Mouse (Mus musculus): ENCODE measurements at regions not wholly inside any gene's neighbourhood (a gene's known extent, or its start where the extent isn't known, plus 50 kb on each side); places are given as distances from the start of the nearest gene placed in this dataset.

DNA sequence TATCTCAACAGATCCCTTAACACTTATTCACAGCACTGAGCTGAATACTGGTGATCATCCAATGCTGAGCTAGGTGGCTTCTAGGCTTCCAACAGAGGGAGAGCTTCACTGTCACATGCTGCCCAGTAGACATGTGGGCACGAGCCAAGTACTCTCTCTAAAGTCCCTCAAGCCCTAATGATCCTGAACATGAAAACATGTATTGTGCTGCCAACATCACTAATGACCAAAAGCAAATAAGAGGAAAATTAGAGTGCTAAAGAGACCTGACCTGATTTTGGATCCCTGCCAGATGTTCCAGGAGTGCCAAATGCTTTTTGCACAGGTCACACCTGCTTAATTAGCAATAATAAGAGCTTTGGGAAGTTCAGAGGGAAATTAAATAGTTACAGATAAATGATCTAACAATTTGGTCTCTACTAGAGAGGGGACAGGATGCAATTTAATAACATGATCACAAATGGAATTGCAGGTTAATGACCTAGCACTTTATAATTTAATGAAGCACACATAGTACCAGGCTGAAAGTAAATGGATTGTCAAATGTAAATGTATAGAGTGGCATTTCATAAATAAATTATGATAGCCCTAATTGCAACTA lies 215.6 kb upstream of the Ins1 start:
- DNase-seq (ENCODE audit: low spot score in 2 of 2) = no peak

- DNase-seq (ENCODE audit: low spot score in 2 of 2) = peak; percentile 31 to 54
These were observed 195.3 kb upstream of the Ins1 start for GRCm38 (mm10) chr19:52068806-52069205.

DNA sequence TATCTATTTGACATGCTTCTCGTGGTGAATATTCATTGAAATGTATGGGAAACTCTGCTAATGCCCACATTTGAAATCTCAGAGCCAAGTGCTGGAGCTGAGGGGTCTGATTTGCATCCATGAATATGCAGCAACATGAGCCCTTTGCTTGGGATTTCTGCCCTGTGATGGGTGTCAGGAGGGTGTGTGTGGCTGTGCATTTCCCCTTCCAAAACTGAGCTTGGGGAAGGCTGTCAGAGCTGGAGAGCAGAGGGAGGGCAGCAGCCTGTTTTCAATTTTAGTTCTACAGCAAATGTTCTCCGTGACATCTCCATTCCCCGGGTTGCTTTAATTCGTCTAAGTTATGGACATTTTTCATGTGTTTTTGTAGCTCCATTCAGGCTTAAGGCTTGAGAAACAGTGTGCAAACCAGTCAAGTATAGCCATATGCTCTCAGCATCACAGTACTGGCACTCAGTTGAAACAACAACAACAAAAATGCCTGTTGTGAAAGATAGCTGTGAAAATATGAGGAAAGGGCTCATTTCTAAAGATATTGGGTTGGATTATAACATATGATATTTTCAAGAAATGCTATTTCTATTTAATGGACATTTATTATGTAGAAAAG lies 194.1 kb upstream of the Ins1 start:
- DNase-seq (ENCODE audit: low spot score in 2 of 2) = peak in 1 of 2 experiments; percentile 31

DNA sequence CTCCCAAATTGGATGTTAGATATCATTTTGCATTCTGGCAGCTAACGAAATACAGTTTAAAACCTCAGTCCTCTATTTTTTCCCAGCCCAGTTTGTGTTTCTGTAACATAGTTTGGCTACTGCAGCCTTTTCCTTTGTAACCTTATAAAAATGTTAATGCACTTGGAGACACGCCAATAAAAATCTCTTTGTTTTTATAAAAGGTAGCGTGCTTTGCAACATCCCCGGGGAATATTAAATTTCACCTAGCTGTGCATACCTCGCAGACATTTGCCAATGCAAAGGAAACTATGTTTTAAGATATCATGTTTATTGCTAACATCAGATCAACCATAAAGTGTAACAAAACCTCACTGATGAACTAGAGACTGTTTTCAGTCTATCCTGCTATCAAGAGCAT lies 192.9 kb upstream of the Ins1 start:
- DNase-seq (ENCODE audit: low spot score in 2 of 2) = no peak

DNA sequence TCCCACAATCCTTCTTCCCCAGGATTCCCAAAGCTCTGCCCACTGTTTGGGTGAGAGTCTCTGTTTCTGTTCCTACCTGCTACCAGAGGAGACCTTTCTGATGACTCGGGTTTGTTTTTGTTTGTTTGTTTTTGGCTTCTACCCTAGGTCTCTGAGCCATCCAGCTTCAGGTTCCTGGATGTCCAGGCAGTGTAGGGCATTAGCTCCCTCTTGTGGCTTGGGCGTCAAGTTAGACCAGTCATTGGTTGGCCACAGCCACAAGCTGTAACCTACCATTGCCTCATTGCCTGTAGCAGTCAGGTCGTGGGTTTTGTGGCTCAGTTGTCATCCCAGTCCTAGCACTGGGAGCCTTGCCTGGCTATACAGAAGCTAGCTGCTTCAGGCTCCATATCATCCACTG lies 185.1 kb upstream of the Ins1 start:
- DNase-seq (ENCODE audit: low spot score in 2 of 2) = no peak

DNA sequence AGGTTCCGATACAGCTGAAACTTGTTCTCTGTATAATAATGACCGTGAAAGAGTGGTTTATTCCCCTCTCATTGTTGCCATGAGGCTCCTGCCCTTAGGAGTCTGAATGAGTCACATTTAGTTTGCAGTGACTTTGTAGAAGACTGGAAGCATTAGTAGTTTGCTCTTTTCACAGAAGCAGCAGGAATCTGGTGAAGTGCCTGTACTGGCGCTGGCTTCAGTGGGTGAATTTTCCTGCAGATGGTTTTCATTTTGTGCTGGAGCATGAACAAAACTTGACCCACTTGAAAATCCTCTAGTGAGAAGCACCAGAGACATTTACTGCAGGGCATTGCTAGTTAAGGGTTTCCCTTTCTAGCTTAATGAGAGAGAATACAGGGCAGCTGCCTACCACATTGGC lies 151.7 kb upstream of the Ins1 start:
- peak in 1 of 2 experiments; percentile 24 for DNase-seq (ENCODE audit: low spot score in 2 of 2)
